Mouse (Mus musculus) ES-Bruce4 (cell line): Measurements from ENCODE around the gene Klf16.

Experiments
- CTCF ChIP-seq: IDR thresholded peaks from one replicate; pipeline ENCODE4 v1.8.1; 2011; ENCODE audit warnings: low read depth, low read length
- EP300 ChIP-seq: IDR thresholded peaks from 2 replicates; pipeline ENCODE4 v1.6.1; 2011; ENCODE audit warnings: low read depth, low read length; ENCODE audit not compliant: insufficient read depth
- POLR2A ChIP-seq: IDR thresholded peaks from one replicate; pipeline ENCODE4 v1.8.1; 2011; ENCODE audit warnings: low read length; ENCODE audit not compliant: insufficient read depth

DNA sequence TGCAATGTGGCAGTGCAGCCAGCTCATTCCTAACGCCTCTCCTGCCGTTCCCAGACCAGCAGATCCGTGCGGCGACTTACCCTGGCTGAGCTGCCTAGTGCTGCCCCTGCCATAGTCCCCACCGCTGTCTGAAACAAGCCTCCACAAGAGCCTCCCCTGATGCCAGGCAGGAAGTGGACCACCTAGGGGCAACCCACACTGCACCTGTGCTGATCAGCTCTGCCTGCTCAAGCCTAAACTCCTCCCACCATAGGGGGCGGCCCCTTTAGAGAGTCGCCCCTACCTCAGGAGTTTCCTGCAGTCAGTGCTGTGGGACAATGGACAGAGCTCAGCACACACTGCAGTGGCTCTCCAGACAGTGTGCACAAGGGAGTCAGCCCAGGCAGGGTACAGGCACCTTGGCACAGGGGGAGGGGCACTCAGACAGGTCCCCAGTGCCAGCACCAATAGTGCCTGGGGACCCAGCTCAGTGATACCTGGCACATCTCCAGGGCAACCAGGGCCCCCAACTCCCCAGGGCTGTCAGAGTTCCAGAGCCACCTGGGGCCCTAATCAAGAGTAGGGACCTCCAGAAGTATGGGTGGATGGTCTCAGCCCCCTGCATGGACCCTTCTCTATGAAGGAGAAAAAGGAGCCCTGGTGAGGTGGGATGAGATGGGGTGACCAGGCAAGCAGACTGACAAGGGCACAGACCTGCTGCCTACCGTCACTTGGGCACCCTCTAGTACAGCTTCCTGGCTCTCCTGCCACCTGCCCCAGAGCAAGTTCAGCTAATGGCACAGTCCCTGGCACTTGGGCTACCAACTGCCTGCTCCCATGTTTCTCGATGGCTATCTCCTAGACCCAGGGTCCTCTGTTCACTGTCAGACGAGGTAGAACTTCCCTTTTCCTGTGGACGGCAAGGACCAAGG lies 7.8 kb upstream of the Klf16 start:
- no peak for TF ChIP-seq CTCF
- no peak for TF ChIP-seq POLR2A
- TF ChIP-seq EP300: no peak
